Mouse (Mus musculus) ovary, adult 10 weeks (tissue): Measurements from ENCODE around the gene Nrp1. TPM values are rescaled to one million over a fixed set of nuclear protein-coding genes. Genes with fewer than 3 reads are reported as not detected.

Experiments
- polyA plus RNA-seq: library from polyadenylated mRNA; stranded (reverse); fragments of 350-450 nt; fragmentation: Illumina TruSeq; extraction: RNeasy Lipid Tissue Mini Kit (QIAGEN cat#74804); gene quantifications from one replicate; pipeline ENCODE4 v1.2.3, GENCODE M21; 2014

The Nrp1 gene
- 64.7 TPM for polyA plus RNA-seq

DNA sequence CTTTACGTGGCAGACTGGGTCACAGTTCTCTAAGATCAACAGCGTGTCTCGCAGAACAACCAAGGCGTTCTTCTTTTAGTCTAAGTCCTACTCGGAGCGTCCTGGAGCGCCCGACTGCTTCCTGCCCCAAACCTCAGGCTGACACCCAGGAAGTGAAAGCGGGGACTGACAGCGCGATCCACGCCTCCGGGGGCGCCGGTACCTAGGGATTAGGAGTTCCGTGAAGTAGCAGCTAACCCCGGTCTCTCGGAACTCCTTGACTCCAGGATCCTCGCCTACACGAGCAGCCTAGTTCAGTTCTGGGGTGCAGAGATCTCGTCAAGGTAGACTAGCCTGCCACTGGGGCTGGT, at the start of gene Nrp1:
TSS of gene Nrp1 (plus strand) at position 199 of the 350 bp plus-strand sequence.

